Mouse (Mus musculus) hindbrain, postnatal 0 days (tissue): ENCODE results near the gene Olfr194. TPM values are rescaled to one million over a fixed set of nuclear protein-coding genes. Genes with fewer than 3 reads are reported as not detected.
"Not testable (repeated sequence)": the region's sequence is repeated elsewhere in the genome, so short reads cannot be mapped to it uniquely, and the experiment has no call there.

Source experiments
- ATAC-seq: fragments of 200-750 bp; cut with Nextera tagmentation; 2 replicates; pipeline ENCODE4 v1.8.0; 2017; ENCODE audit warnings: mild to moderate bottlenecking, moderate TSS enrichment, moderate library complexity
- DNase-seq: peaks from one replicate; pipeline ENCODE4 v3.0.0-alpha.2; 2015; ENCODE audit warnings: low spot score
- H3K27ac ChIP-seq: fragments of 300-500 bp; sonication (generic); 2 replicates; pipeline ENCODE4 v1.5.1; 2014; ENCODE audit warnings: mild to moderate bottlenecking
- H3K27me3 ChIP-seq: fragments of 300-500 bp; sonication (generic); 2 replicates; pipeline ENCODE4 v1.6.1; 2014; ENCODE audit warnings: low read length, mixed read lengths; ENCODE audit not compliant: insufficient read depth
- H3K36me3 ChIP-seq: fragments of 300-500 bp; sonication (generic); 2 replicates; pipeline ENCODE4 v1.6.1; 2014; ENCODE audit warnings: low read length, mixed read lengths; ENCODE audit not compliant: insufficient read depth
- H3K4me1 ChIP-seq: fragments of 300-500 bp; sonication (generic); 2 replicates; pipeline ENCODE4 v1.6.1; 2014; ENCODE audit warnings: antibody characterized with exemption, low read length, mixed read lengths; ENCODE audit not compliant: insufficient read depth
- H3K4me2 ChIP-seq: fragments of 300-500 bp; sonication (generic); 2 replicates; pipeline ENCODE4 v1.6.1; 2014; ENCODE audit warnings: low read depth, mild to moderate bottlenecking, low read length, moderate library complexity, mixed read lengths
- H3K4me3 ChIP-seq: fragments of 300-500 bp; sonication (generic); 2 replicates; pipeline ENCODE4 v1.5.1; 2014; ENCODE audit warnings: low read length
- H3K9ac ChIP-seq: fragments of 300-500 bp; sonication (generic); replicated peaks from 2 replicates; pipeline ENCODE4 v1.6.1; 2014; ENCODE audit warnings: mild to moderate bottlenecking, low read length, moderate library complexity, mixed read lengths
- H3K9me3 ChIP-seq: fragments of 300-500 bp; sonication (generic); 2 replicates; pipeline ENCODE4 v1.6.1; 2016; ENCODE audit warnings: low read length, mixed read lengths
- CTCF ChIP-seq: IDR thresholded peaks from 2 replicates; pipeline ENCODE4 v1.5.1; 2016; ENCODE audit warnings: antibody characterized with exemption, control low read depth, low read depth
- WGBS: fragments of 180-500 bp; shearing (Covaris S2); extraction: QIAGEN DNeasy Blood & Tissue Kit; methylation state at CpG from one replicate; pipeline ENCODE4 v1.1.7; 2014; 5-methylcytosine and 5-hydroxymethylcytosine counted together
- polyA plus RNA-seq: library from polyadenylated mRNA; unstranded; fragments of >200 nt; fragmentation: Nextera tagmentation; extraction: Ambion mirVana; gene quantifications from 2 replicates; pipeline ENCODE4 v1.2.1, GENCODE M21; 2015
- total RNA-seq: library from RNA; depleted of rRNA; stranded (reverse); fragments of >200 nt; gene quantifications from 2 replicates; pipeline ENCODE4 v1.2.3, GENCODE M21; 2014; rRNA removed

Olfr194 gene
- not detected in 2 replicates for total RNA-seq
- polyA plus RNA-seq, result not detected in 2 replicates

- ATAC-seq (no peak), DNase-seq (no peak)
- H3K36me3 ChIP-seq, result no peaks in the 10 kb centered on the region
- no peaks in the 10 kb centered on the region for H3K9me3 ChIP-seq
- no peaks in the 10 kb centered on the region for H3K27me3 ChIP-seq
- H3K4me1 ChIP-seq, result no peaks in the 10 kb centered on the region
- no peak within 1 kb of the TSS for H3K27ac ChIP-seq
- H3K4me3 ChIP-seq, result no peak within 1 kb of the TSS
- no peak for TF ChIP-seq CTCF
- H3K9ac ChIP-seq, result no peak within 1 kb of the TSS
- H3K4me2 ChIP-seq, result no peak within 1 kb of the TSS
These were observed at the start of gene Olfr194 for GRCm38 (mm10) chr16:59120969-59121368. Olfr194 (minus strand) TSS chr16:59121069.

GRCm38 (mm10) chr16:59170354-59170753 is 49.5 kb upstream of the Olfr194 start, which contains the start of gene Olfr196:
Olfr196 (minus strand) TSS chr16:59170454.
- no peak within 1 kb of the TSS for H3K27ac ChIP-seq
- no peaks in the 10 kb centered on the region for H3K27me3 ChIP-seq
- no peaks in the 10 kb centered on the region for H3K9me3 ChIP-seq
- WGBS, result 67% methylated on average over 3 of the region's 3 CpGs
- no peak within 1 kb of the TSS for H3K9ac ChIP-seq
- H3K36me3 ChIP-seq, result no peaks in the 10 kb centered on the region
- DNase-seq, result no peak
- no peak within 1 kb of the TSS for H3K4me2 ChIP-seq
- ATAC-seq, result no peak
- H3K4me1 ChIP-seq, result no peaks in the 10 kb centered on the region
- H3K4me3 ChIP-seq, result no peak within 1 kb of the TSS
- no peak for TF ChIP-seq CTCF

GRCm38 (mm10) chr16:59151996-59152395 is 31.1 kb upstream of the Olfr194 start:
- H3K4me2 ChIP-seq, result no peak overlapping the region
- H3K27me3 ChIP-seq, result no peaks in the 10 kb centered on the region
- H3K9me3 ChIP-seq, result no peaks in the 10 kb centered on the region
- DNase-seq, result no peak
- no peaks in the 10 kb centered on the region for H3K4me1 ChIP-seq
- no peak overlapping the region for H3K27ac ChIP-seq
- no peak for ATAC-seq
- H3K4me3 ChIP-seq, result no peak overlapping the region
- H3K9ac ChIP-seq, result no peak overlapping the region
- TF ChIP-seq CTCF, result no peak
- 90% methylated on average over 2 of the region's 2 CpGs for WGBS
- H3K36me3 ChIP-seq, result no peaks in the 10 kb centered on the region

- Histone ChIP-seq H3K36me3 (no peaks in the 10 kb centered on the region), H3K4me2 (no peak within 1 kb of the TSS), H3K27ac (no peak within 1 kb of the TSS), H3K4me1 (no peaks in the 10 kb centered on the region), H3K9me3 (no peaks in the 10 kb centered on the region), H3K9ac (no peak within 1 kb of the TSS), H3K4me3 (no peak within 1 kb of the TSS), H3K27me3 (no peaks in the 10 kb centered on the region)
- DNase-seq (no peak), ATAC-seq (no peak)
- 88% methylated on average over 1 of the region's 1 CpGs for WGBS
- no peak for TF ChIP-seq CTCF
These were observed 25.9 kb upstream of the Olfr194 start, which contains the start of gene Olfr195 for GRCm38 (mm10) chr16:59146746-59147145. Olfr195 (plus strand) TSS chr16:59147046.

- ATAC-seq (no peak), DNase-seq (no peak)
- no peak overlapping the region for H3K4me2 ChIP-seq
- TF ChIP-seq CTCF, result no peak
- no peaks in the 10 kb centered on the region for H3K9me3 ChIP-seq
- no peaks in the 10 kb centered on the region for H3K27me3 ChIP-seq
- no peak overlapping the region for H3K27ac ChIP-seq
- H3K4me3 ChIP-seq, result no peak overlapping the region
- H3K36me3 ChIP-seq, result no peaks in the 10 kb centered on the region
- H3K9ac ChIP-seq, result no peak overlapping the region
- H3K4me1 ChIP-seq, result no peaks in the 10 kb centered on the region
These were observed 20.2 kb upstream of the Olfr194 start for GRCm38 (mm10) chr16:59141105-59141504.

- DNase-seq (no peak), ATAC-seq (no peak)
- Histone ChIP-seq H3K9me3 (no peaks in the 10 kb centered on the region), H3K4me1 (no peaks in the 10 kb centered on the region), H3K27ac (no peak overlapping the region), H3K9ac (no peak overlapping the region), H3K4me3 (no peak overlapping the region), H3K27me3 (no peaks in the 10 kb centered on the region), H3K36me3 (no peaks in the 10 kb centered on the region), H3K4me2 (no peak overlapping the region)
- 83% methylated on average over 1 of the region's 1 CpGs for WGBS
- TF ChIP-seq CTCF, result no peak
These were observed 9.9 kb upstream of the Olfr194 start for GRCm38 (mm10) chr16:59130740-59131139.

GRCm38 (mm10) chr16:59111781-59112180 is 9.1 kb downstream of the Olfr194 start, which contains the start of gene Olfr193:
Olfr193 (minus strand) TSS chr16:59111881.
- no peak within 1 kb of the TSS for H3K9ac ChIP-seq
- 71% methylated on average over 1 of the region's 1 CpGs for WGBS

GRCm38 (mm10) chr16:59108522-59108921 is 12.3 kb downstream of the Olfr194 start:
- not testable (repeated sequence) for DNase-seq, H3K4me1 ChIP-seq, H3K4me2 ChIP-seq, H3K9me3 ChIP-seq, ATAC-seq, H3K27ac ChIP-seq, H3K9ac ChIP-seq, H3K27me3 ChIP-seq, H3K36me3 ChIP-seq, H3K4me3 ChIP-seq
- WGBS, result 69% methylated on average over 5 of the region's 5 CpGs

More at GRCm38 (mm10) chr16:59111781-59112180, 9.1 kb downstream of the Olfr194 start, which contains the start of gene Olfr193:
- no peak for TF ChIP-seq CTCF
- ATAC-seq (no peak), DNase-seq (no peak)
- Histone ChIP-seq H3K4me1 (no peaks in the 10 kb centered on the region), H3K27me3 (no peaks in the 10 kb centered on the region), H3K36me3 (no peaks in the 10 kb centered on the region), H3K27ac (no peak within 1 kb of the TSS), H3K4me2 (no peak within 1 kb of the TSS), H3K9me3 (no peaks in the 10 kb centered on the region), H3K4me3 (no peak within 1 kb of the TSS)
